Mouse (Mus musculus): ENCODE data around the gene Rbms1.
A peak's percentile ranks its signal among the peaks of the same experiment; 100 is the strongest.
"Not testable (repeated sequence)": the region's sequence is repeated elsewhere in the genome, so short reads cannot be mapped to it uniquely, and the experiment has no call there.

The Rbms1 gene

GRCm38 (mm10) chr2:60844259-60844658 lies 118.7 kb downstream of the Rbms1 start:
- no peak for DNase-seq

GRCm38 (mm10) chr2:60843633-60844032 lies 119.4 kb downstream of the Rbms1 start:
- no peak for DNase-seq

- no peak for DNase-seq
These were observed 120.0 kb downstream of the Rbms1 start for GRCm38 (mm10) chr2:60842976-60843375.

- no peak for DNase-seq
These were observed 122.1 kb downstream of the Rbms1 start for GRCm38 (mm10) chr2:60840922-60841321.

GRCm38 (mm10) chr2:60839498-60839897 lies 123.5 kb downstream of the Rbms1 start:
- DNase-seq, result no peak

- DNase-seq, result peak; percentile 60
These were observed 124.1 kb downstream of the Rbms1 start for GRCm38 (mm10) chr2:60838856-60839255.

GRCm38 (mm10) chr2:60837616-60838015 lies 125.4 kb downstream of the Rbms1 start:
- peak; percentile 43 for DNase-seq

- DNase-seq, result no peak
These were observed 126.8 kb downstream of the Rbms1 start for GRCm38 (mm10) chr2:60836237-60836636.

- DNase-seq, result peak; percentile 45
These were observed 128.7 kb downstream of the Rbms1 start for GRCm38 (mm10) chr2:60834293-60834692.

- DNase-seq, result no peak
These were observed 130.7 kb downstream of the Rbms1 start for GRCm38 (mm10) chr2:60832254-60832653.

GRCm38 (mm10) chr2:60830464-60830863 lies 132.5 kb downstream of the Rbms1 start:
- not testable (repeated sequence) for DNase-seq

- no peak for DNase-seq
These were observed 134.0 kb downstream of the Rbms1 start for GRCm38 (mm10) chr2:60828908-60829462.

GRCm38 (mm10) chr2:60827152-60827428 lies 135.9 kb downstream of the Rbms1 start:
- no peak for DNase-seq

- no peak for DNase-seq
These were observed 136.4 kb downstream of the Rbms1 start for GRCm38 (mm10) chr2:60826406-60827151.

- peak; percentile 57 for DNase-seq
These were observed 137.3 kb downstream of the Rbms1 start for GRCm38 (mm10) chr2:60825690-60826089.

- DNase-seq, result no peak
These were observed 141.4 kb downstream of the Rbms1 start for GRCm38 (mm10) chr2:60821635-60822034.

- DNase-seq, result no peak
These were observed 144.4 kb downstream of the Rbms1 start for GRCm38 (mm10) chr2:60818632-60819031.

- no peak for DNase-seq
These were observed 146.7 kb downstream of the Rbms1 start for GRCm38 (mm10) chr2:60816307-60816706.

- no peak for DNase-seq
These were observed 148.2 kb downstream of the Rbms1 start for GRCm38 (mm10) chr2:60814788-60815187.

- no peak for DNase-seq
These were observed 150.0 kb downstream of the Rbms1 start for GRCm38 (mm10) chr2:60812949-60813348.

- peak; percentile 74 for DNase-seq
These were observed 152.4 kb downstream of the Rbms1 start for GRCm38 (mm10) chr2:60810617-60811016.

- no peak for DNase-seq
These were observed 153.5 kb downstream of the Rbms1 start for GRCm38 (mm10) chr2:60809441-60809921.

- no peak for DNase-seq
These were observed 154.2 kb downstream of the Rbms1 start for GRCm38 (mm10) chr2:60808822-60809221.

GRCm38 (mm10) chr2:60807341-60808195 lies 155.4 kb downstream of the Rbms1 start:
- no peak for DNase-seq
